Mouse (Mus musculus) left cerebral cortex, postnatal 14 days (tissue): Measurements from ENCODE around the gene Stap2. TPM values are rescaled to one million over a fixed set of nuclear protein-coding genes. Genes with fewer than 3 reads are reported as not detected.

Experiments
- DNase-seq, 2 experiments: peaks; one replicate each; pipeline ENCODE4 v3.0.0; 2021 to 2022; ENCODE audit warnings: low spot score in 2 of 2, mixed read lengths in 1 of 2
- intact Hi-C: fragments of 180-260 bp; cut with DNase I; formaldehyde crosslinking; loops from one replicate; pipeline ENCODE4 v1.15.1; 2025
- total RNA-seq, 2 experiments: library from RNA; stranded (reverse); gene quantifications; 2 replicates each; pipeline ENCODE4 v1.2.3; 2021

Stap2 gene
- total RNA-seq, 2 experiments from 2014 or later = 4.4 to 4.7 TPM

DNA sequence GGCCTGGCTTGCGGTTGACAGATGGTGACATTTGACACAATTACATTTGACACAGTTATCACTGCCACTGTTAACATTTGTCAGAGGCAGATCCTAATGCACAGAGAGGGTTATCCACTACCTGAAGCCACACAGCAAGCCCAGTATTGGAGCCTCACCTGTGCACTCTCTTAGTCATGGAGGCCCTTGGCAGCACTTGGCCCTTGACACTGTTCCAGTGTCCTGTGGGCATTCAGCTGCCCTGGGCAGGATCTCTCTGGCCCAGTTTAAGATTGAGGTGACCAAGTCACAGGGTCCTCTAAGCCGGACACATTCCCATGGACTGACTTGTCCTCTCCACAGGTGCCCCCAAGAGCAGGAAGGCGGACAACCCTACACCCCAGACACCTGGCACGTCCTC lies 38.2 kb downstream of the Stap2 start:
- intact Hi-C loops = no loop called here

DNA sequence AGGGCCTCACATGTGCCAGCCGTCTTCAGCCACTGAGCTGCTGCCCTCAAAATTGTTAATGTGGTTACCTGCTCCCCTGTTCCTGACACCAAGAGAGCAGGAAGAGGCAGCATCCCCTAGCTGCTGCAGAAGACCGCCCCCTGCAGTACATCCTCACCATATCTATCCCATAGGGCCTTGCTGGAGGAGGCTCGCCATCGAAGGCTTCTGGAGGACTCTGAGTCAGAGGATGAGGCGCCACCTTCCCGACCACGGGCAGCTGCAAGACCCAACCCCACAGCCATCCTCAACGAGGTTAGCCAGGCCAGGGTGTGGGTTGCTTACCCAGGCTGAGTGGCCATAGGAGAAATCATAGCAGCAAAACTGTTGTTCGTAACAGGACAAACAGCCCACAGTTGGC lies 40.4 kb downstream of the Stap2 start:
- no peak for DNase-seq
- intact Hi-C loops = no loop called here

More for the DNA sequence above, 38.2 kb downstream of the Stap2 start:
- no peak for DNase-seq

DNA sequence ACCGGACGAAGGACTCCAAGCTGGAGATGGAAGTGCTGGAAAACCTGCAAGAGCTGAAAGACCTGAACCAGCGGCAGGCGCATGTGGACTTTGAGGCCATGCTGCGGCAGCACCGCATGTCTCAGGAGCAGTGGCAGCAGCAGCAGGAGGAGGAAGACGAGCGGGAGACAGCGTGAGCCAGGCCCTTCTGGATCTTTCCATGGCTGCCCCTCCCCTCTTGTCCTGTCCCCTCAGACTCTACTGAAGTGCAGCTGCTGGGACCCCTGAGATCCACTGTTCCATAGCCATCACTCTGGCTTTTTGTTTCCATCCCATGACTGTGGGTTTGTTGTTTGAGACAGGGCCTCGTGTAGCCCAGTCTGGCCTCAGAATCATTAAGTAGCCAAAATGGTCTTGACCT lies 40.9 kb downstream of the Stap2 start:
- intact Hi-C loops = no loop called here
- DNase-seq = no peak

DNA sequence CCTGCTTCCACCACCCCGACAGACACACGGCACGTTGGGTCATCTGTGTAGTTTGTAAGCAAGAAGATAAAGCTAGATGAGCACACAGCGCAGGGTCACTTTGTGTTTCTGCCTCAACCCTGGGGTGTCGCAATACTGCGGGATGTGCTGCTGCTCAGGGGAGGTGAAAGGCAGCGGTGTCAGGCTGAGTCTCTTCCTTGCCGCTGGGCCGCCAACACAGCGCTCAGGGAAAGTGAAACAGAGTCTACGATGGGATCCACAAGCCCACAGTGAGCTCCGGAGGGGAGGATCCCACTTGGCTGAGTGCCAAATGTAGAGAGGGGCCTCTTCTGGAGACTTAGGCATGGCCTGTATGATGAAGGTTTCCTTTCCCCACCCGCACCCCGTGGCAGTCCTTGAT lies 42.2 kb downstream of the Stap2 start:
- DNase-seq = no peak
- intact Hi-C loops = no loop called here

DNA sequence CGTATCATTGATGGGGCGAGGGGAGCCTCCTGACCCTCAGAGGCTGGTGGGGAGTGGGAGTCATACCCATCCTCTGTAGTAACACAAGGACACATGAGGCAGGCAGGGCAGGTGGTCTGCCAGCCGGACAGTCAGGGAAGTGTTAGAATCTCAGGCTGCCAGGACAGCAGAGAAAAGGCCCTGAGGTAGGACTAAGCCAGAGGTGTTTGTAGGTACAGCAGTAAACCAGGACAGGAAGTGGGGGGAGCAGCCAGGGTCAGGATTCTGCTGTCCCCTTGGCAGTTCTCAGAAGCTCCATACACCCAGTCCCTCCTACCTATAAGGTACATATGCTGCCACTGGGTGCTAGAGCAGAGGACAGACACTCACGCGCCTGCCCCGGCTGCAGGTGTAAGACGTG lies 43.8 kb downstream of the Stap2 start:
- intact Hi-C loops = no loop called here
- no peak for DNase-seq

DNA sequence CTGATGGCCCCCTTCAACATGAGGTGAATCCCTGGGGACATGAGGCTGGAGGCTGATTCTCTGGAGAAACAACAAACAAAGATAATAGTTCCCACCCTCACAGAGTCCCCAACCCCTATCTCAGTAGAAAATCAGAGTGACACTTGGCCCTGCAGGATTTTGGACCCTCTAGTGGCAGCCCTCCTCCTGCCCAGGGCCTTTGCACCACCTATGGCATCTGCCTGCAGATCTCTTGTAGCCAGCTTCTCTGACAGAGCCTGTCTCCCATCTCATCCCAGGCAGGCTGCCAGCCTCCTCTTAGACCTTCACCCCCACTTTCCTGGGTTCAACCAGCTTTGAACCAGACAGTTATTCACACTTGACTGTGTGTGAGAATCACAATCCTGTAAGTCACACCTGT lies 44.6 kb downstream of the Stap2 start:
- intact Hi-C loops = no loop called here
- DNase-seq = no peak

DNA sequence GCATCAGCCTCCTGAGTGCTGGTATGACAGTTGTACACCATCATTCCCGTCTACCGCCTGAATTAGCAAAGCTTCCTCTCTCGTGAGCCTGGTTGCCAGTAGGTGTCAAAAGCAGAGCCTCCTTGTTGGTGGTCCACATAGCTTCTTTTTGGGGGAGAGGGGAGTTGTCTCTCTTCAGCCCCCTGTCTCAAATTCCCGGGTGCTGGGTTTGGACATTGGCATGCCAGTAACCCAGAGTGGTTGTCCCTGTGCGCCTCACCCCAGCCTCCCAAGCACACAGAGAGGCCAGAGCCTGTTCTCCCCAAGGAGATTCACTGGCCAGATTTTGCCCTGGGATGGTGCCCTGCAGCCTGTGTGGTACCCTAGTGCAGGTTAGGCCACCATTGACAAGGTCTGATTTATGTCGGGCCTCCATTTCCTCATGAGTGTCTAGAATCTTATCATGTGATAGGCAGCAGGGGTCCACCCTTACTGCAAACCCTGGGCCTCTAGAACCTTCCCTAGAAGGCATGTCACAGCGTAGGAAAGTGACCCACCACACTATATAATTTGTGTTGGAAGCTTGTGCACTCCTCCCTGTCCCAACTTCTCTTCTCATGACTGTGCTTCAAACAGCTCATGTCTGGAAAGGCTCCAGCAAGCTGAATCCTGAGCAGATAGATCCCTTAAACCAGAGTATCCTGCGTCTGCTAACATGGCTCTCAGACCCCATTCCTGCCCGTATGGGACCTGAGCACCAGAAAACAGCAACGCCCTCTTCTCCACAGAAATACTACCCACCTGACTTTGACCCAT lies 45.2 kb downstream of the Stap2 start:
- no peak for DNase-seq
- intact Hi-C loops = loop anchor here (5.0 kb wide), 1 partner anchor 258 kb away; no protein-coding TSS in a partner anchor

DNA sequence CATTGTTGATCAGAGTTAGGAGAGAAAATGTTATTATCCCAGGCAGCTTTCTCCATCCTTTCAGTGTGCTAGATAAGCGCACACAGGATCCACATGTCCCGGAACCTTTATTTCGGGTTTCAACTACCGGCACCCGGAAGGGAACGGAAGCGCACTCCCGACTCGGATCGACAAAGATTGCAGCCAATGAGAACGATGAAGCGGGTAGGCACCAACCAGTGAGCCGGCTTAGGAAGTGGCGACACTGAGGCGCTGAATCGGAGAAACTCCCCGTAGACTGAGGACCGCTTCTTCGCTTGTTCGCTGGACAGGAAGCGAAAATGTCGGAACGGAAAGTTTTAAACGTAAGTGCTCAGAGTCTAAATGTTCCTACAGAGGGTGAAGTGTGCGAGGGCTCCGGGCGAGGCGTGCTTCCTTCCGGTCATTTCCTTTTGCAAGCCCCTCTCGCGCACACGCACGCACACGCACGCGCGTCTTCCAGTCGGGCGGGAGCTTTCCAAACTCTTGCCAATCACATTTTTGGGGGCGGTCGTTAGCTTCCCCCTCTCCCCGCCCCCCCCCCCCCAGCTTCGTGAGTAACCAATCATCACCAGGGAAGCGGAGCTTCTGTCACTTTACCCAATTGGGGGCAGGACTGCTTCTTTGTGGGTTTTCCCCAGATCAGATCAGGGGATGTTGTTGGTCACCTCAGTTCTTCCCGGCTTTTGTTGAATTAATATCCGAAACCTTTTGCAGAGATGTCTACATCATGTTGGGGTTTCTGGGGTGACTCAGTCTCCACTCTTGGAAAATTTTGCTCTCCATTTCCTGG lies 46.3 kb downstream of the Stap2 start, which contains the start of gene Yju2:
TSS of gene Yju2 (plus strand) at position 182 of the 811 bp plus-strand sequence.
- intact Hi-C loops = loop anchor here (5.0 kb wide), 1 partner anchor 257 kb away; no protein-coding TSS in a partner anchor
- peak; percentile 95 to 98 for DNase-seq

DNA sequence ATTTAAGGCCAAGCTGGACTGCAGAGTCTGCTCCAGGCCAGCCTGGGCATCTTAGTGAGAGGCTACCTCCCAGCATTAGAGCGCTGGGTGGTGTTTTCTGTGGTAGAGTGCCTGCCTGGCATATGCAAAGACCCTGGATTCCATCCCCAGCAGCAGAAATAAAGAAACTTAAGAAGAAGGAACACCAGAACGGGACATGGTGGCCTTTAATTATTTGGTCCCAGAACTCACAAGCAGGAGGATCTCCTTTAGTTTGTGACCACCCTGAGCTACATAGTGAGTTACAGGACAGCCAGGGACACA lies 46.8 kb downstream of the Stap2 start:
- no peak for DNase-seq
- intact Hi-C loops = loop anchor here (5.0 kb wide), 1 partner anchor 256 kb away; no protein-coding TSS in a partner anchor

DNA sequence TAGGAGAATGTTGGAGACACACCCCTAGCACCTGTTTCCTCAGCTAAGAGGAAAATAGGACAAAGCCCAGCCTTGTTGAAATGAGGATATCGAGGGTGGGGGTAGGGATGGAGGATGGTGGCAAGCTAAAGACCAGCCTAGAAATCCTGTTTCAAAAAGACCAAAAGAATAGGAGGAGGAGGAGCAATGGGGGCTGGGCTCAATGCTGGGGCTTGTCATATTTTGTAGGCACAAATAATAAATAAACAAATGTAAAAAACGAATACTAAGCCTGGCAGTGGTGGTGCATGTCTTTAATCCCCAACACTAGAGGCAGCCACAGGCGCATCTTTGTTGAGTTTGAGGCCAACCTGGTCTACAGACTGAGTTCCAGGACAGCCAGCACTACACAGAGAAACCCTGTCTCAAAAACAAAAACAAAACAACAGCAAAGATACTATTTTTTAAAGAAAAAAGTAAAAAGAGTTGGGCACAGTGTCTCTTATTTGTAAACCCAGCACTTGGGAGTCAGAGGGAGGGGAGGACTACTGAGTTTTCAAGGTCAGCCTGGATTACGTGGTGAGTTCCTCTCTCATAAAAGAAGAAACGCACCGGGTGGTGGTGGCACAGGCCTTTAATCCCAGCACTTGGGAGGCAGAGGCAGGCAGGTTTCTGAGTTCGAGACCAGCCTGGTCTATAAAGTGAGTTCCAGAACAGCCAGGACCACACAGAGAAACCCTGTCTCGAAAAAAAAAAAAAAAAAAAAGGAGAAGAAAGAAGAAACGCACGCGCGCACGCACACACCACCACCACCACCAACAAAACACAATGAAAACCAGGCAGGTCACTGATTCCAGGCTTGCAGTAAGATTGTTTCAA lies 47.4 kb downstream of the Stap2 start:
- DNase-seq = no peak
- intact Hi-C loops = loop anchor here (5.0 kb wide), 1 partner anchor 256 kb away; no protein-coding TSS in a partner anchor

DNA sequence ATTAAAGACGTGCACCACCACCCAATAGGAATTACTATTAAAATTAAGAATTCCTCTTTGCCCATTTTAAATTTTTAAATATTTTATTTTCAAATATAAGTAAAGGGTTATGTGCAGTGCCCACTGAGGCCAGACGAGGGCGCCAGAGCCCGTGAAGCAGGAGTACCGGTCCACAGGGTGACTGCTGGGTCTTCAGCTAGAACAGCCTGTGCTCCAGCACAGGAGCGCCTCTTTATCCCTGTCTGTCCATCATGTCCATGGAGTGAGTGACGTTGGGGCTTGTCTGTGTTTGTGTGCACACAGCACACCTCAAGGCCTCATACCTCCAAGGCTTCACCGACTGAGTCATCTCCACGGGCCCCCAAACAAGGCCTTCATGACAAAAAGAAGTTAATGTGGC lies 48.2 kb downstream of the Stap2 start:
- DNase-seq = peak; percentile 71 to 79
- intact Hi-C loops = loop anchor here (5.0 kb wide), 1 partner anchor 255 kb away; no protein-coding TSS in a partner anchor

DNA sequence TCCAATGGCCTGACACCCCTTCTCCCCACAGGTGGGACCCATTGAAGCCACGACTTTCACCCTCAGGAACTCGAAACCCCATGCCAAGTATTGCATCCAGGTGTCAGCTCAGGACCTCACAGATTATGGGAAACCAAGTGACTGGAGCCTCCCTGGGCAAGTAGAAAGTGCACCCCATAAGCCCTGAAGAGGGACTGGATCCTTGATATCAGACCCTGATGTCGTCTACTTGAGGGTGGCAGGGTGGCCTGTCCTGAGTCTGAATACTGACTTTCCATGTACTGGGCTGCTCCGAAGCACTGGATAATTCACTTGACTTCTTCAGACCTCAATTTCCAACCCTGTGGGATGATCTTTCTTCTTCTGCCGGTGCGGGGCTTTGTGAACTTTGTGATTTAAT lies 48.8 kb downstream of the Stap2 start:
- DNase-seq = no peak
- intact Hi-C loops = loop anchor here (5.0 kb wide), 1 partner anchor 254 kb away; no protein-coding TSS in a partner anchor

DNA sequence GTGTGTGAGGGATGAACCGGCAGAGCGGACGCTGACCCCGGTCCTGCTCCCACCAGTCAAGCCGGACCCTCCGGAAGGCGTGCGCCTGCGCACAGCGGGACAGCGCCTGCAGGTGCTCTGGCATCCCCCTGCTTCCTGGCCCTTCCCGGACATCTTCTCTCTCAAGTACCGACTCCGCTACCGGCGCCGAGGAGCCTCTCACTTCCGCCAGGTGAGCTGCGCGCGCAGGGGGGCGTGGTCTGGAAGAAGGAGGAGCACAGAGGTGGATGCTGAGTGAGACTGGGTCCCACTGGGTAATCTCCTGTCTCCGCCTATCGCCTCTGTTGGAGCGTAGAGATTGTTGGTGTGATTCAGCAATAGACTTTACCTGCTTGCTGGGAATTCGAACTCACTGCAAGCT lies 49.3 kb downstream of the Stap2 start:
- DNase-seq = peak; percentile 67 to 82
- intact Hi-C loops = loop anchor here (5.0 kb wide), 1 partner anchor 254 kb away; no protein-coding TSS in a partner anchor

DNA sequence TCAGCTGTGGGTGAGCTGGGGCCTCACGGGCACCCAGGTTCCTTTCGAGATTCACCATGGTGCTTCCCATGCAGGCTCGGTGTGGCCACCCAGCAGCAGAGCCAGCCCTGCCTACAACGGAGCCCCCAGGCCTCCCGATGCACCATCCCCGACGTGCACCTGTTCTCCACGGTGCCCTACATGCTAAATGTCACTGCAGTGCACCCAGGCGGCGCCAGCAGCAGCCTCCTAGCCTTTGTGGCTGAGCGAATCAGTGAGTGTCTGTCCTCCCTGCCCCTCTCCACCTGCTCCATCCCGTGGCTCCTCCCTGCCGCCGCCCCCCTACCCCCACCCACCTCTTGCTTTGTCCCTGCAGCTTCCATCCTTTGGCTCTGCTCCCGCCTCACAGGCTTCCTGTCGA lies 51.2 kb downstream of the Stap2 start:
- DNase-seq = no peak
- intact Hi-C loops = no loop called here

DNA sequence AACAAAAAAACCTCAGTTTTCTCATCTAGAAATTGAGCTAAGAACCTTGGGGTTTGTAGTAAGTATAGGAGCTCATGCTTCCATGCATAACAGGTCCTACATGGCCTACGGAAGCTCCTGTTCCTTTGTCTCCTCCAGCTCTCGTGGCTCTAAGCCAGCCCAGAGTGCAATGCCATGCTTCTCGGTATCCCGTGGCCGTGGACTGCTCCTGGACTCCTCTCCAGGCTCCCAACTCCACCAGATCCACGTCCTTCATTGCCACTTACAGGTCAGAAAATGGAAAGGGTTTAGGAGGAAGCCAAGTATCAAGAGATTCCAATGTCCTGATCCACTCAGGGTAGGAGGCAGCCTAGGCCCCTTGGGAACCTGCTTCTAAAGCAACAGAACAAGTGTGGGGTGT lies 51.6 kb downstream of the Stap2 start:
- intact Hi-C loops = no loop called here

DNA sequence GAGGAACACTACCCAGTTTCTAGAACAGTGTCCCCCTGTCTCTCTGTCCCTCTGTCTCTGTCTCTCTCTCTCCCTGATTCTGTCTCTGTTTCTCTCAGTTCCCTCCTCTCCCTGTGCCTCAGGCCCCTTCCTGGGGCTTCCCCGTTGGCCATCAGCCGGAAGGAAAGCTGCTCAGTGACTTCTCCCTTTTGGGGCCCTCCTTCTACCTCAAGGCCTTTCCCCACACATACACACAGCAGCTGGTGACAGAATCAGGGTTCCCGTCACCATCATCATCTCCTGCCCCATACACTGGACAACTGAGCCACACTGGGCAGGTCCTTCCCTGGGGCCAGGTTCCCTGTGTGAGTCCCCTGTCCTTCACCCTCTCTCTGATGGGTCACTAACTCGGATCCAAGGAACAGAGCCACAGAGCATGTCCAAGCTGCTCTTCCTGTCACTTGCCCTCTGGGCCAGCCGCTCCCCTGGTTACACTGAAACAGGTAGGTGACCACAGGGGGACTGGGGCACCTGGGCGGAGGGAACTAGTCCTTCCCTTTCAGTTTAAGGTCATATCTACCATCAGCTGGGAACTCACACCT lies 52.8 kb downstream of the Stap2 start, which contains the start of gene Ebi3:
TSS of gene Ebi3 (plus strand) at position 194 of the 581 bp plus-strand sequence.
- intact Hi-C loops = no loop called here
- peak in 1 of 2 experiments; percentile 3 for DNase-seq

More for the DNA sequence above, 51.6 kb downstream of the Stap2 start:
- no peak for DNase-seq

DNA sequence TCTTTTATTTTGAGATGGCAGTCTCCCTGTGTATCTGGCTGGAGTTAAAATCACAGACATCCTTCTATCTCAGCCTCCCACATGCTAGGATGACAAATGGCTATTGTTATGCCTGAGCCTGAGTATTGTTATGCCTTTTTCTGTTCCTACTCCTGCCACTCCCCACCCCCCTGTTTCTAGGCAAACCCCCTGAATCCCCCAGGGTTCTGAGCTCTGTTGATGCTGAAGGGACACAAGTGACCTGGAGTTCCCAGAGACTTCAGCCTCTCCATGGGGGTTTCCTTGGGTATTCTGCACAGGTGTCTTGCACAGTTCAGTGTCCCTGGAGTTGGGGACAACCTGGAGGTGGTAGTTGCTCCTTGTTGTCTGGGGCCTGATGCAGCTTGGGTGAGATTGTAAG lies 53.3 kb downstream of the Stap2 start:
- intact Hi-C loops = no loop called here
- DNase-seq = no peak

DNA sequence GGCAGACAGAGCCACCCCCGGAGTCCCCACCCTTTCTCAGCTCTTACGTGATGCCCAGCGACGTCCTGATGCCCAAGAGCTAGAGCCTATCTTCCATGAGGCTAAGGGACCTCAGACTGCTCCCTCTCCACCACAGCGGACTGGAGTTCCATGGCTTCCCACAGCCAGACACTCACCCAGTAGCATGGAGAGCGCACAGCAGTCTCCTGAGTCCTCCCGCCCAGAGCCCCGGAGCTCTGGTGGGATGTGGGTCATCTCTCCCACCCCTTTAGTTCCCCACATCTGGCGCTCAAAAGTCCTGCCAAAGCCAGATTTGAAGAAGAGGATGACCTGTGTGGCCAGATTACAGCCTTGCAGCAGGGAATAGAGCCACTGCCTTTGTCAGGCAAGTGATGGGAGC lies 54.8 kb downstream of the Stap2 start:
- no peak for DNase-seq
- intact Hi-C loops = no loop called here

DNA sequence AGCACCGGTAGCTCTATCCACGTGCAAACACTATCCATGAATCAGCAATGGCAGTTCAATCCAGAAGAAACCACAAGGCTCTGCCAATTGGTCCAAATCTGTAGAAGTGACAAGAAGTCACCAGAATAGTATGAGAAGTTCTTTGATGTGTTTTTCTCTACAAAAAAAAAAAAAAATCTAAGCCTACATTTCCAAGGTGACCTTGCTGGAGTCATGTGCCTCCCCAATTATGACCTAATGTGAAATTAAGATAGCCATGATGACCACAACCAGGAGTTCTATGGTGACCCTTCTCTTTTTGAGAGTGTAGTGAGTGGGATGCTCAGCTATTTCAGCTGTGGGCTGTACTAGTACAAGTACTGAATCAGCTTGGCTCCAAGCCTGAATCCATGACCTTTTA lies 56.0 kb downstream of the Stap2 start, which contains the start of gene Zfp119b:
TSS of gene Zfp119b (minus strand) at position 101 of the 400 bp plus-strand sequence.
- DNase-seq = no peak
- intact Hi-C loops = loop anchor here (5.0 kb wide), 1 partner anchor 57 kb away; the partner anchor contains the start of gene Zfp959
